In the genomic region with DNA sequence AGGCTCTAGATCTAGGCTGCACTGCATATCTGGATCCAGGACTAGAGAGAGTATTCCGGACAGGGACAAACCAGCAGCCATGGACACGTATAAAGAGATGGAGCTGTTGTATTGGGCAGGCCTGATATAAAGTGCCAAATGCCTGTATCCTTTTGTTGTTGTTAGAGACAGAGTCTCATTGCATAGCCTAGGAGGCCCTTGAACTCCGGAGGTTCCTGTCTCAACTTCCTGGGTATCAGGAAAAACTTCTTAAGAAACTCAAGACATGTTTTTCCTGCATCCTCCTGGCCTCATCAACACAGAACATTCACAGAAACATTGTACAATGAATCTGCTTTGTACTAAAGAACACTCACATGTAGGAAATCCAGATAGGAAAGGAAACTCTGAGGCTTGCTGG, we compare ENCODE assay signal across 24 mouse cellular contexts. TPM values are rescaled to one million over a fixed set of nuclear protein-coding genes. Genes with fewer than 3 reads are reported as not detected.
DNase-seq lines count a peak whose midpoint lies in the region; ATAC-seq and TF ChIP-seq lines count a peak whose summit lies in the region.
"Had no signal": no experiment of that assay in that cellular context is flagged by ENCODE, and none has a peak within 500 bp of the region (broad histone marks: within the 10 kb centered on the region; RNA-seq: fewer than 3 reads in every experiment).

No protein-coding gene starts in this region.

- peaks cover 24% of the 10 kb centered on the region for H3K4me1 ChIP-seq in heart, postnatal 0 days (ENCODE audit: control insufficient read depth, insufficient read depth)
- H3K4me1 ChIP-seq in heart, embryonic 10.5 days: peaks cover 31% of the 10 kb centered on the region
- peaks cover 21% of the 10 kb centered on the region for H3K4me1 ChIP-seq in lung, embryonic 15.5 days
- H3K4me1 ChIP-seq in stomach, embryonic 16.5 days (ENCODE audit: control insufficient read depth, insufficient read depth, low read length): peaks cover 6% of the 10 kb centered on the region; the same call in 1 of the 2 replicates
- no peaks in the 10 kb centered on the region for H3K4me1 ChIP-seq in stomach, postnatal 0 days (replicated peaks; ENCODE audit: control insufficient read depth, insufficient read depth)
- H3K4me1 ChIP-seq: embryonic facial prominence, embryonic 15.5 days had no signal

- no peak for TF ChIP-seq EP300 in heart, postnatal 0 days (IDR thresholded peaks at IDR 0.05; ENCODE audit: low read depth)
- no peak for TF ChIP-seq EP300 in stomach, postnatal 0 days (optimal IDR thresholded peaks at IDR 0.05)

- peak overlapping the region; percentile 59 for H3K27ac ChIP-seq in heart, postnatal 0 days (ENCODE audit: low read depth)
- no peak overlapping the region for H3K27ac ChIP-seq in heart, embryonic 10.5 days
- H3K27ac ChIP-seq in lung, embryonic 15.5 days: peak overlapping the region; percentile 29; the same call in 1 of the 2 replicates
- peak overlapping the region; percentile 10; the same call in 1 of the 2 replicates for H3K27ac ChIP-seq in stomach, embryonic 16.5 days (ENCODE audit: low read length)
- no peak overlapping the region for H3K27ac ChIP-seq in stomach, postnatal 0 days (replicated peaks)
- H3K27ac ChIP-seq: embryonic facial prominence, embryonic 15.5 days; forebrain, embryonic 10.5 days; gastrocnemius, adult 2 months; heart, embryonic 13.5 days; hindbrain, embryonic 10.5 days; hindbrain, embryonic 14.5 days had no signal

- H3K36me3 ChIP-seq in heart, postnatal 0 days (replicated peaks; ENCODE audit: control insufficient read depth, insufficient read depth, low read length): no peaks in the 10 kb centered on the region
- no peaks in the 10 kb centered on the region for H3K36me3 ChIP-seq in heart, embryonic 10.5 days
- no peaks in the 10 kb centered on the region for H3K36me3 ChIP-seq in lung, embryonic 15.5 days
- H3K36me3 ChIP-seq in stomach, embryonic 16.5 days (ENCODE audit: control insufficient read depth, insufficient read depth, low read length): no peaks in the 10 kb centered on the region
- no peaks in the 10 kb centered on the region for H3K36me3 ChIP-seq in stomach, postnatal 0 days (ENCODE audit: control insufficient read depth, insufficient read depth, low read length)
- H3K36me3 ChIP-seq: embryonic facial prominence, embryonic 15.5 days; forebrain, embryonic 10.5 days; heart, embryonic 13.5 days; hindbrain, embryonic 10.5 days had no signal

- no peak overlapping the region for H3K9ac ChIP-seq in heart, postnatal 0 days (replicated peaks; ENCODE audit: low read depth, low read length)
- H3K9ac ChIP-seq in lung, embryonic 15.5 days: no peak overlapping the region
- no peak overlapping the region for H3K9ac ChIP-seq in stomach, embryonic 16.5 days (ENCODE audit: low read length)
- no peak overlapping the region for H3K9ac ChIP-seq in stomach, postnatal 0 days (ENCODE audit: low read length)
- H3K9ac ChIP-seq: embryonic facial prominence, embryonic 15.5 days; heart, embryonic 13.5 days; hindbrain, embryonic 14.5 days had no signal

- 74% methylated on average over 3 of the region's 3 CpGs for WGBS in heart, postnatal 0 days
- WGBS in heart, embryonic 10.5 days: 71% methylated on average over 3 of the region's 3 CpGs
- WGBS in lung, embryonic 15.5 days: 74% methylated on average over 3 of the region's 3 CpGs
- 84% methylated on average over 3 of the region's 3 CpGs for WGBS in stomach, embryonic 16.5 days
- 83% methylated on average over 3 of the region's 3 CpGs for WGBS in stomach, postnatal 0 days

- no peak for TF ChIP-seq CTCF in heart, postnatal 0 days (IDR thresholded peaks at IDR 0.05; ENCODE audit: low read depth)
- no peak for TF ChIP-seq CTCF in stomach, postnatal 0 days (IDR thresholded peaks at IDR 0.05; ENCODE audit: low read depth)

- no peaks in the 10 kb centered on the region for H3K27me3 ChIP-seq in heart, postnatal 0 days (ENCODE audit: control insufficient read depth, insufficient read depth, low read length)
- H3K27me3 ChIP-seq in heart, embryonic 10.5 days (ENCODE audit: insufficient read depth, poor library complexity, severe bottlenecking): no peaks in the 10 kb centered on the region
- H3K27me3 ChIP-seq in lung, embryonic 15.5 days: no peaks in the 10 kb centered on the region
- no peaks in the 10 kb centered on the region for H3K27me3 ChIP-seq in stomach, embryonic 16.5 days (ENCODE audit: control insufficient read depth, insufficient read depth, low read length)
- no peaks in the 10 kb centered on the region for H3K27me3 ChIP-seq in stomach, postnatal 0 days (ENCODE audit: control insufficient read depth, insufficient read depth, low read length)
- H3K27me3 ChIP-seq: embryonic facial prominence, embryonic 15.5 days; heart, embryonic 13.5 days had no signal

- no peak overlapping the region for H3K4me3 ChIP-seq in heart, postnatal 0 days (ENCODE audit: low read depth, low read length)
- H3K4me3 ChIP-seq in heart, embryonic 10.5 days: no peak overlapping the region
- H3K4me3 ChIP-seq in lung, embryonic 15.5 days: no peak overlapping the region
- no peak overlapping the region for H3K4me3 ChIP-seq in stomach, embryonic 16.5 days (replicated peaks; ENCODE audit: low read length)
- H3K4me3 ChIP-seq in stomach, postnatal 0 days (ENCODE audit: low read depth, low read length): no peak overlapping the region
- H3K4me3 ChIP-seq: embryonic facial prominence, embryonic 15.5 days; erythroblast, embryonic 14.5 days; forebrain, embryonic 10.5 days; gastrocnemius, adult 2 months; heart, embryonic 13.5 days; hindbrain, embryonic 10.5 days had no signal

- no peak overlapping the region for H3K4me2 ChIP-seq in heart, postnatal 0 days (ENCODE audit: low read depth, low read length)
- H3K4me2 ChIP-seq in lung, embryonic 15.5 days: no peak overlapping the region
- H3K4me2 ChIP-seq in stomach, embryonic 16.5 days (ENCODE audit: low read depth, low read length): no peak overlapping the region
- H3K4me2 ChIP-seq in stomach, postnatal 0 days (replicated peaks; ENCODE audit: low read depth): no peak overlapping the region
- H3K4me2 ChIP-seq: embryonic facial prominence, embryonic 15.5 days; heart, embryonic 13.5 days; hindbrain, embryonic 14.5 days had no signal

- H3K9me3 ChIP-seq in heart, postnatal 0 days (replicated peaks; ENCODE audit: control insufficient read depth, low read length): no peaks in the 10 kb centered on the region
- no peaks in the 10 kb centered on the region for H3K9me3 ChIP-seq in heart, embryonic 10.5 days
- no peaks in the 10 kb centered on the region for H3K9me3 ChIP-seq in lung, embryonic 15.5 days
- no peaks in the 10 kb centered on the region for H3K9me3 ChIP-seq in stomach, embryonic 16.5 days (replicated peaks; ENCODE audit: control insufficient read depth, low read length)
- H3K9me3 ChIP-seq in stomach, postnatal 0 days (ENCODE audit: control insufficient read depth, low read length): no peaks in the 10 kb centered on the region
- H3K9me3 ChIP-seq: embryonic facial prominence, embryonic 15.5 days; forebrain, embryonic 10.5 days; heart, embryonic 13.5 days; hindbrain, embryonic 10.5 days had no signal

- ATAC-seq in heart, postnatal 0 days (ENCODE audit: insufficient read depth, low read depth): no peak
- ATAC-seq in lung, embryonic 15.5 days (ENCODE audit: borderline replicate concordance, extremely low read depth, low FRiP score, low TSS enrichment): no peak
- no peak for ATAC-seq in stomach, embryonic 16.5 days (ENCODE audit: insufficient read depth, low FRiP score)
- no peak for ATAC-seq in stomach, postnatal 0 days (ENCODE audit: low FRiP score, low TSS enrichment)
- ATAC-seq: forebrain, embryonic 14.5 days had no signal

- DNase-seq in heart, postnatal 0 days (ENCODE audit: low spot score): no peak
- DNase-seq in heart, embryonic 10.5 days (ENCODE audit: low spot score): no peak
- DNase-seq in lung, postnatal 4 days: no peak
- DNase-seq in stomach, postnatal 0 days (ENCODE audit: low spot score): no peak
- DNase-seq in testis, postnatal 14 days (ENCODE audit: low spot score): no peak
- DNase-seq: adrenal gland, adult 2 months; adrenal gland, postnatal 25 days; cerebellum, adult 2 months; cerebellum, postnatal 10 days; embryo, embryonic 11 days; gastrocnemius, adult 2 months; gastrocnemius, postnatal 25 days; heart, postnatal 14 days had no signal

RNA-seq across cellular contexts. Expression of a gene that starts 13.9 kb away (rescaled TPM):
- 3.7 and 8.4 TPM in 2 replicates for total RNA-seq in heart, postnatal 0 days (2014; rRNA removed; ENCODE audit: low replicate concordance)
- polyA plus RNA-seq in heart, postnatal 0 days (2015; fragmentation: Nextera tagmentation; extraction: Ambion mirVana): 3.5 and 4.2 TPM in 2 replicates
- polyA plus RNA-seq in heart, embryonic 10.5 days (2016; fragmentation: Nextera tagmentation; extraction: Ambion mirVana): 0.88 and 1.0 TPM in 2 replicates
- 0.22 and 0.38 TPM in 2 replicates for polyA plus RNA-seq in lung, embryonic 15.5 days (2015; fragmentation: Nextera tagmentation; extraction: Ambion mirVana)
- 0.72 and 1.4 TPM in 2 replicates for polyA plus RNA-seq in stomach, embryonic 16.5 days (2015; fragmentation: Nextera tagmentation; extraction: Ambion mirVana)
- polyA plus RNA-seq in stomach, postnatal 0 days (2015; fragmentation: Nextera tagmentation; extraction: Ambion mirVana): 0.29 and 0.56 TPM in 2 replicates
- total RNA-seq: ES-E14; gastrocnemius, adult 2 months; gastrocnemius, postnatal 25 days; granulocyte monocyte progenitor cell, adult 5-6 weeks had no signal
- polyA plus RNA-seq: erythroblast, embryonic 14.5 days; hindbrain, embryonic 14.5 days had no signal

RNA-seq across cellular contexts. Expression of a gene that starts 21.1 kb away (rescaled TPM):
- total RNA-seq in heart, postnatal 0 days (2014; rRNA removed; ENCODE audit: low replicate concordance): 57.6 and 69.2 TPM in 2 replicates
- 23.7 and 24.2 TPM in 2 replicates for polyA plus RNA-seq in heart, postnatal 0 days (2015; fragmentation: Nextera tagmentation; extraction: Ambion mirVana)
- polyA plus RNA-seq in heart, embryonic 10.5 days (2016; fragmentation: Nextera tagmentation; extraction: Ambion mirVana): 42.8 and 48.3 TPM in 2 replicates
- 62.5 and 62.7 TPM in 2 replicates for polyA plus RNA-seq in lung, embryonic 15.5 days (2015; fragmentation: Nextera tagmentation; extraction: Ambion mirVana)
- 40.1 and 41.8 TPM in 2 replicates for polyA plus RNA-seq in stomach, embryonic 16.5 days (2015; fragmentation: Nextera tagmentation; extraction: Ambion mirVana)
- 26.0 and 27.5 TPM in 2 replicates for polyA plus RNA-seq in stomach, postnatal 0 days (2015; fragmentation: Nextera tagmentation; extraction: Ambion mirVana)

Comparison
In these comparisons a context has a peak if more than half of its experiments do, and no peak if none do; other contexts are left out.
1. H3K27ac ChIP-seq: peak in heart, postnatal 0 days (single experiment), lung, embryonic 15.5 days (single experiment) and stomach, embryonic 16.5 days (single experiment); none in heart, embryonic 10.5 days (single experiment) and stomach, postnatal 0 days (single experiment).